Mouse (Mus musculus) right cerebral cortex, adult 2 months (tissue): ENCODE results near the gene Selenon.

ENCODE experiments used
- DNase-seq, 2 experiments: peaks; one replicate each; pipeline ENCODE4 v3.0.0; 2021 to 2022; ENCODE audit warnings: low spot score in 2 of 2

The Selenon gene

DNA sequence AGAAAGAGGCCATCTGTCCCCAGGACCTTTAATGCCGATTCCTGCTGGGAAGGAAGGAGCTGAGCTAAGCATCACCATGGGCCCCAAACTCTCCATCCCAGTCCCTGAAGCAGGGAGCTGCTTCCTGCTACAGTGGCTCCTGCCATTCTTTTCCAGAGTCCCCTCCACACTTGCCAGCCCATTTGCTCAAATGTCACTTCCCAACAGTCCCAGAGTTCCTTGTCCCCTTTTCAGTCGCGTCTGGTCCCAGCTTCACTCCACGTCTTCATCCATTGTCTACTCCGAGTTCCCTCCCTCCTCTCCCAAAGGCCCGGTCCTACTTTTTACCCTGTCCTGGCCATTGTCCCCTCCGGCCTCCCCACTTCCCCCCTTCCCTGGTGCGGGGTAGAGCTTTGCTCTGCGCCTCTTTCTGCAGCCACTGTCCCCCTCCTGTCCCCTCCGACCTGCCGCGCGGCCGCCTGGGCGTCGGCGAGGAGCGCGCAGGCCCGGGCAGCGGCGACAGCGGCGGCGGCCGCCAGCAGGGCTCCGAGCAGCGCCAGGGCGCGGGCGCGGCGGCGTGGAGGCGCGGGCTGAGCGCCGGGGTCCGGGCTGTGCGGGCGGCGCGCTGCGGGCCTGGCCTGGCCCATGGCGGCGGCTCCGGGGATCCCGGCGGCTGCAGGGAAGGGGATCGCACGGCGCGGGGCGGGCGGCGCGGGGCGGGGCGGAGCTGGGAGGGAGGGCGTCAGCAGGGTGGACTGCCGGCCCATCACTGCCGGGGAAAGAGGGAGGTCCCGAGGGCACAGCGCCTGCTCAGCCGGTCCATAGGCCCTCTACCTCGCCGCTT, at the start of gene Selenon:
Gene Selenon, minus strand, starts transcription at position 673 of the 823 bp plus-strand sequence.
- no peak for DNase-seq

- no peak for DNase-seq
These were observed 49.4 kb upstream of the Selenon start for GRCm38 (mm10) chr4:134601404-134601803.

- DNase-seq, result peak; percentile 65 to 66
These were observed 48.8 kb upstream of the Selenon start for GRCm38 (mm10) chr4:134600777-134601176.

GRCm38 (mm10) chr4:134600060-134600459, 48.1 kb upstream of the Selenon start:
- DNase-seq, result no peak

DNA sequence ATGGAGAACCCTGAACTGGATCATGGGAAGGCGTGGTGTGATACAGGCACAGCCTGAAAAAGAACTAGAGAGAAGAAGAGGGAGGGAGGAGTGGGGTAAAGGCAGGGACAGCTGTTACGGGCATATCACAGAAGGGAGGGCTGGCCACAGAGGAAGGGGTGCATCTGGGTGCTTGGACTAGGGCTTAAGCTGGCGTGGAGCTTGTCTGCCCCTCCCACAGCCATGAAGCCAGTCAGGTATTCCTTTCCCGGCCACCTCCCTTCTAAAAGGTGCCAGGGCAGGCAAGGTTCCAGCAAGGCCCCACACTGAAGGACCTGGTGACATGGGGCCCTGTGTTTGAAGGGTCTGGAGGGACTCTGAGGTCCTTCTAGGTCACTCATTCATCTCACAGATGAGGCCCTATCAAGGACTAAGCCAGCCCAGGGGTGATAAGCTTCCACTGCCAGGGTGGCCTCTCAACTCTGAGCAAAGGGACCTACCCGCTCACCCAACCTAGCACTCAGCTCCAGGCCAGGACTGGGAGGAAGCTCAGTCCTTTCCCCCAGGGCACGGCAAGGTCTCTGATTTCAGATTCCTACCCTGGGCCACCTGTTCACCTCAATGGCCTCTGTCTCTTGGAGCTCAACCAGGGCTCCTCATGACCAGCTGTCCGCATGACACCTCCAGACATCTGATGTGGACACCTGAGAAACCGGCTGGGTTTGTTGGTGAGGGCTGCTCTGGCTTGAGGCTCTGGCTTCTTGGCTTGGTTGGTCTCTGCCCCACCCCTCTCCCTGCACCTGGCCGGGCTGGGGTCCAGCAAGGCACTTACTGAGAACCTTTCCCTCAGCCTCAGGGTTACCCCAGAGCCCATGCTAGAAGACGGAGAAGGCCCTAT, 45.1 kb upstream of the Selenon start:
- DNase-seq, result no peak

GRCm38 (mm10) chr4:134594731-134595439, 42.9 kb upstream of the Selenon start:
- DNase-seq, result no peak

DNA sequence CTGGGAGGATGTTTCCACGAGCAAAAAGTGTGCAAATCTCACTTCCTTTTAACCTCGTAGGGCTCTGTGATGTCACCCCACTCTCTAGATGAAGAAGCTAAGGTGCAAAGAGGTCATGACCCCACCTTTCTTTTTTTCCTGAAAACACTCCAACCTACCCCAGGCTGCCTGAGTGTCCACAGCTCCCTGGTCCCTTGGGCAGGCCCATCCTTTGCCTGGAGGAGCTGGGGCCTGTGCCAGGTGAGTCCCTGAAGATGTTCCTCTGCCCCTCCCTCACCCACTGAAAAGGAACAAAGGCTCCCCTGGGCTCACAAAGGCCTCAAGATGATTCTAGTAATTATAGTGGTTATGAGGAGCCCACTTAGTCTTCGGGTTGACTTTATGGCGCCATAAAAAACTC, 40.5 kb upstream of the Selenon start:
- no peak for DNase-seq

DNA sequence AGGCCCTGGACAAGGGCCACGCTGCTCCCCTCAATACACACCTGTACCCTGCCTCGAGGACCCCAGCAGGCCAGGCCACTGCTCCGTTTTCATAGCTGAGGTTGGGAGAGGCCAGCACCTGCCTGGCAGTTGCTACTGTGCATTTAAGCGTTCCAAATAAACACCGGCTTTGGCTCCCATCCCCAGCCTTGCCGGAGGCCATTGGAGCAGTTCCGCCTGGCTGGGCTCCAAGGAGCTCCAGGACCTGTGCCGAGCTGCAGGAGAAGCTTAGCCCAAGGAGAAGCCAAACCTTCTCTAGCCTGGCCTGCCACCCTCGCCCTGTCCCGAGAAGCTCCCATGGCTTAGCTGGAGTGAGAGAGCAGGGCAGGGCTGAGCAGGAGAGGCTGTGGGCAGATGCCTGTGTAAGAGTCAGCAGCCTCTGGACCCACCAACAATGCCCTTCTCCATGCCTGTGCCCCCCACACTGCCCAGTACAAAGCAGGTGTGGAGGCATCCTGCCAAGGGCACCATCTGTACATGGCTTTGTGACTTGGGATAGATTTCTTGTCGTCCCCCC, 39.6 kb upstream of the Selenon start:
- peak in 1 of 2 experiments; percentile 49 for DNase-seq

- no peak for DNase-seq
These were observed 38.4 kb upstream of the Selenon start for GRCm38 (mm10) chr4:134590227-134590926.

- no peak for DNase-seq
These were observed 37.8 kb upstream of the Selenon start for GRCm38 (mm10) chr4:134589786-134590185.

- no peak for DNase-seq
These were observed 37.0 kb upstream of the Selenon start for GRCm38 (mm10) chr4:134588951-134589350.

- DNase-seq, result no peak
These were observed 36.3 kb upstream of the Selenon start for GRCm38 (mm10) chr4:134588287-134588686.

DNA sequence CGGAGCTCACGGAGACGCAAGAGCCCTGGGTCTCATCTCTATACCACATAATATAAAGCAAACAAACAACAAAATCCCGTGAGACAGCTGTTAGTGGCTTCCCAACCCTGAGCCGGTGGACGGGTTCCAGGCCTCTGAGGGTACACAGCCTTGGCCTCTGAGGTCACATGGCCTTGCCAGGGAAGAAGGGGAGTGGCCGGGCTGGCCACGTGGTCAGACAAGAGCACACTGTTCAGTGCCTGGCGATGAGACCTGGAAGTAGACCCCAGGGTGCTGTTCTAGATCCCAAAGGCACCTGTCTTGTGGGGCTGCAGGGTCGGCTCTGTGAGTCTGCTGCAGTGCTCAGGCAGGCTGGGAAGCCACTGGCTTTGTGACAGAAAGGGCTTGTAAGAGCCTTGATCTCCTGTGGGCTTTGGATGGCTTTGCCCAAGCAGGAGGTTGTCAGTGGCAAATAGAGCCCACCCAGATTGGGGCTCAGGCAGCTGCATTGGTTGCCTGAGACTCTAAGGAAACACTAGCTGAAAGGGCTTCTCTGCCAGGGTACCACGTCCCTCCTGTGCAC, 35.8 kb upstream of the Selenon start:
- DNase-seq, result no peak

DNA sequence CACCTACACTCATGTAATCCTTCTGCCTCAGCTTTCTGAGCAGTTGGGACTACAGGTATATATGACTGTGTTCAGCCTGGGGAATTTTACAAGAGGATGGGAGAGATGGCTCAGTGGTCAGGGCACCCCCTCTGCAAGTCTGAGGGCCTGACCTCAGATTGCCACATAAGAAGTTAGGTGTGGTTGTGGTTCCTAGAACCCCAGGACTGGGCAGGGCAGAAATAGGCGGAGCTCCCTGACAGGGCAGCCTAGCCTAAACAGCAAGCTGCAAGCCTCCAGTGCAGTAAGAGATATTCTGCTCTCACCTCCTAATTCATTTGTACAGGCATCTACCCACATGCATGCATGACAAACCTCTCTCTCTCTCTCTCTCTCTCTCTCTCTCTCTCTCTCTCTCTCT, 34.7 kb upstream of the Selenon start:
- no peak for DNase-seq

DNA sequence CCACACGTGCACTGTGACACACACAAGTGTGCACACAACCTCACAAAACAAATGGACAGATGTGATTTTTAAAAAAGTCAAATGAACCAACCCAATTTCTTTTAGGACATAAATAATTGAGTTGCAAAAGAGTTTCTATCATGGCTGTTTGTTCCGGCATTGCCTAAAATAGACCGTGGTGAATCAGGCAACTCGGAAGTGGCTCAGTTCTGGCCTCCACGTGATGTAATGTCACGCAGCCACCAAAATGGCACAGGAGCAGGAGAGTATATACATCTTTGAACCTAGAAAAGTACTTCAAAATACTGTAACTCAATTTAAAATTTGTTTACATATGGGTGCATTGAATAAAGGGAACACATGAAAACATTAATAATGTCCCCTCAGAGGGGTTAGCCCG, 34.2 kb upstream of the Selenon start:
- DNase-seq, result peak in 1 of 2 experiments; percentile 37

GRCm38 (mm10) chr4:134583513-134583912, 31.5 kb upstream of the Selenon start:
- no peak for DNase-seq

GRCm38 (mm10) chr4:134581365-134581764, 29.4 kb upstream of the Selenon start:
- no peak for DNase-seq

GRCm38 (mm10) chr4:134580351-134581148, 28.6 kb upstream of the Selenon start:
- peak; percentile 65 to 75 for DNase-seq

DNA sequence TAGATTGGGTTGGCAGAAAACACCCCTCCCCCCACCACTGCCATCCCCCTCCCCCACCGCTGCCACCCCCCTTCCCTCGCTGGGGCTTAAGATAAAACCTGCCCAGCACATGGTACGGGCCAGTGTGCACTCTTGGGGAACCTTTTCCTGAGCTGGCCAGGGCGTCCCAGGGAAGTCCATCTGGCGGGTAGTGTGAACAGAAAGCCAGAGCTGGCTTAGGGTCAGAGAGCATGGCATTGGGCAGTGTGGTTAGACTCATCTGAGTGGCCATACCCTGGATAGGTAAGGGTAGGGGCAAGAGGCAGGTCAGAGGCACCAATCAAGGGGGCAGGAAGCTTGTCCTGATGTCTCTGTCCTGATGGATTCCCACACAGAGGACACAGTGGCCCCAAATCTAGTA, 27.7 kb upstream of the Selenon start:
- no peak for DNase-seq

DNA sequence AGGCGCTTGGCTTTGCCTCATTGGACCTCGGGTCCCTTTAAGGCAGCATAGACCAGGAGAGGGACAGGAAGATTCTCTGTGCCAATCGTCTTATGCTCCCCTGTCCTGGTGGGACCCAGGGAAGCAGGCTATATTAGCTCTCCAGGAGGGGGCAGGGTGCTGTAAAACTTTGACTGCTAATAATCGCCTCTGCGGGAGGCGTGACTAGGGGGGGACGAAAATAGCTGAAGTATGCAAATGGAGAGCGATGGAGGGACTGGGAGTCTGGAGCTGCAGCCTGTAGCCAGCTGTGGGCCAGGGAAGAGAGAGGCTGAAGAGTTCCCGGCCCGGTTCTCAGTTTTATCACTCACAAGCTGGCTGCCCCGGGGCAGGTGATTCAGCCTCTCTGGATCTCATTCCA, 27.2 kb upstream of the Selenon start:
- DNase-seq, result no peak
